Mouse (Mus musculus): ENCODE results near the gene Ntn5. TPM values are rescaled to one million over a fixed set of nuclear protein-coding genes. Genes with fewer than 3 reads are reported as not detected.

Ntn5 gene
- total RNA-seq, 2 experiments from 2014 or later: not detected

- DNase-seq: no peak
Observed at GRCm38 (mm10) chr7:45725713-45726112, 41.9 kb downstream of the Ntn5 start, which contains the start of gene Spaca4. Spaca4 (minus strand) TSS chr7:45725813.

- no peak for DNase-seq
Observed at GRCm38 (mm10) chr7:45726419-45726818, 42.6 kb downstream of the Ntn5 start.

GRCm38 (mm10) chr7:45727625-45728024 lies 43.8 kb downstream of the Ntn5 start:
- no peak for DNase-seq

DNA sequence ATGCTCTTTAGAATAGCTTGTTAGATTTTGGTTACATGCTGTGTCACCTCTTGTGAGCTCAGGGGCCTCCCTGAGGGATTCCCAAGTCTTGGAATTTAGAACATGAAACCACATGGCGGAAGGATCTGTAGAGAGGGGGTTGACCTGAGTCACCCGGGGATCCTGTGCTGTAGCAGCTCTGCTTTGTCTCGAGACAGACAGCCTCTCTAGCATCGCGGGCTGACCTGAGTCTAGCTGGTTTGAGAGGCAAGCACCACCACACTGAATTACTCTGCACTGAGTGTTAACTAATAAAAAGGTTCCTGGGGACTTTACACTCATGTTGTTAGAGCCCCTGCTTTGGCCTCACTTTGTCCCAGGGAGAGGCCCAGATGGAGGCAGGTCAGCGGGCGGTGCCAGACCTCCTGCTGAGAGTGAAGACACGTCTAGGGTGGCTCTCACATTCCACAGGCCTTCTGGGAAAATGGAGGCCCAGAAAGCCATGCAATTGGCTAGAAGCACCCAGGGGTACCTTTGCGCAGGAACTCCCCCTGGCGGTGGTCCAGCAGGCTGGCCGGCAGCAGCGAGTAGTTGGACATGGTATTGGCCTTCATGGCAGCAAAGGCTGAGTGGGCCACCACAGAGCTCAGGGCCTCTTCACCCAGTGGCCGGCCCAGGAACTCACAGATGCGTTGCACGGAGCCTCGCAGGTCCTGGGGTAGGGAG lies 47.1 kb downstream of the Ntn5 start:
- peak; percentile 11 to 15 for DNase-seq

DNA sequence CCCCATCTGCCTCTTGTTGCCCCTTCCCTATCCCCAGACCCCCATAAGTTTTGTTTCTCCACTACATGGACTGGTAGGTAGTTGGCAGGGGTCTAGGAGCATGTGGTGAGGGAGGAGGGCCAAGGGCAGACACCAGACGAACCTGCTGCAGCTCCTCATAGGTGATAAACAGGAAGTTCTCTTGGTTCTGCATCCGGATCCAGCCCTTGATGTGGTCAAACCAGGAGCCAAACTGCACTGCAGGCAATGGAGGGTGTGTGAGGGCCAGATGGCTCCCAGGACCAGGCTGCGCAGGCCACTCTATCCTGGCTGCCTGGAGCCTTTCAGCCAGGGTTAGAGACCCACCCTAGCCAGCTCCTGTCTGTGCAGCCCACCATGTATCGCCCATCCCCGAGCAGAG lies 49.7 kb downstream of the Ntn5 start:
- peak in 1 of 2 experiments; percentile 12 for DNase-seq

GRCm38 (mm10) chr7:45739162-45739763 lies 55.4 kb downstream of the Ntn5 start:
- DNase-seq: peak; percentile 81 to 93

DNA sequence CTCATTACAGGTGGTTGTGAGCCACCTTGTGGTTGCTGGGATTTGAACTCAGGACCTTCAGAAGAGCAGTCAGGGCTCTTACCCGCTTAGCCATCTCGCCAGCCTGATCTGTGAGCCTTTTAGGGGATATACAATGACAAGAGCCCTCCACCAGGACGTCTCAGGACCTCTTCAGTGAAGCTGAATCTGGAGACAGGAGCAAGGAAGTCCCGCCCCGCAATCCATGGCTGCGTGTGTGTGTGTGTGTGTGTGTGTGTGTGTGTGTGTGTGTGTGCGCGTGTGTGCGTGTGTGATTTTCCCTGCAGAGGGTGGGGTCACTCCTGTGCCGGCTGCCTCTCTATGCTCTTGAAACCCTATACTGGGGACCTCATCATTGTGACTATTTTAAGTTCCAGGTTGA lies 56.0 kb downstream of the Ntn5 start:
- DNase-seq: no peak

DNA sequence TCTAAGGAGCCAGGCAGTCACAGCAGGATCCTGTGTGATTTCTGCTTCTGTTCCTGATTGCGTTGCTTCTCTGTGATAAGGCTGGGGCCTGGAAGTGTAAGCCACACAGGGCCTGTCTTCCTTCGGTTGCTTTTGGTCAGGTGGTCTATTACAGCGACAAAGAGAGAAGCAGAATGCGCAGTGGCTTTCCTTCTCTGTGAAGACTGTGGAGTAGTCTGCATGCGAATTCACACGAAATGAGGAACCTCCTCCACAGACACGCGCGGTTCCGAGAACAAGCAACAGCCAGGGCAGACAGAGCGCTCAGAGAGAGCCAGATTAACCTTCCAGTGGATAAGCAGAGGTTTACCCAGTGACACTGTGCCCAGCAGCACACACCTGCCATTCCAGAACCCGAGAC lies 57.5 kb downstream of the Ntn5 start:
- no peak for DNase-seq

- DNase-seq: no peak
Observed at GRCm38 (mm10) chr7:45741777-45742176, 58.0 kb downstream of the Ntn5 start.

- DNase-seq: no peak
Observed at GRCm38 (mm10) chr7:45742338-45742737, 58.5 kb downstream of the Ntn5 start.

Other genes with a start within 250 kb of the Ntn5 start
- 100 to 1,000 TPM in 1 of 2 experiments, 10 to 100 TPM in 1; 99.2 to 105 TPM for gene Gys1, start 249.2 kb upstream of the Ntn5 start, total RNA-seq (2021)
- gene Ruvbl2, start 245.9 kb upstream of the Ntn5 start, total RNA-seq (2021): 10 to 100 TPM; 25.2 to 26.5 TPM
- 100 to 1,000 TPM; 287 to 382 TPM for gene Ftl1, start 224.1 kb upstream of the Ntn5 start, total RNA-seq (2021)
- 10 to 100 TPM; 23.4 to 24.1 TPM for gene Bax, start 217.1 kb upstream of the Ntn5 start, total RNA-seq (2021)
- gene Tulp2, start 202.1 kb upstream of the Ntn5 start, total RNA-seq (2021): not detected
- 10 to 100 TPM in 1 of 2 experiments, 1 to 10 TPM in 1; 8.7 to 12.3 TPM for gene Gm45808, start 197.2 kb upstream of the Ntn5 start, total RNA-seq (2021)
- 10 to 100 TPM in 1 of 2 experiments, 1 to 10 TPM in 1; 7.9 to 13.1 TPM for gene Dhdh, start 195.2 kb upstream of the Ntn5 start, total RNA-seq (2021)
- 100 to 1,000 TPM; 129 to 143 TPM for gene Nucb1, start 173.6 kb upstream of the Ntn5 start, total RNA-seq (2021)
- gene Ppp1r15a, start 157.8 kb upstream of the Ntn5 start, total RNA-seq (2021): 10 to 100 TPM; 31.6 to 33.7 TPM
- 1 to 10 TPM; 2.0 to 2.5 TPM for gene Plekha4, start 157.7 kb upstream of the Ntn5 start, total RNA-seq (2021)
- gene Hsd17b14, start 129.1 kb upstream of the Ntn5 start, total RNA-seq (2021): under 1 TPM in 1 of 2 experiments, not detected in 1; 0.41 TPM
- 100 to 1,000 TPM; 225 to 264 TPM for gene Bcat2, start 113.9 kb upstream of the Ntn5 start, total RNA-seq (2021)
- not detected for gene Fgf21, start 68.5 kb upstream of the Ntn5 start, total RNA-seq (2021)
- gene Fut1, start 66.7 kb upstream of the Ntn5 start, total RNA-seq (2021): not detected
- under 1 TPM; 0.17 to 0.26 TPM for gene Izumo1, start 62.2 kb upstream of the Ntn5 start, total RNA-seq (2021)
- gene Rasip1, start 56.5 kb upstream of the Ntn5 start, total RNA-seq (2021): 10 to 100 TPM; 21.6 to 26.8 TPM
- 1 to 10 TPM; 2.4 to 2.6 TPM for gene Mamstr, start 44.0 kb upstream of the Ntn5 start, total RNA-seq (2021)
- gene Fut2, start 17.6 kb upstream of the Ntn5 start, total RNA-seq (2021): under 1 TPM; 0.42 to 0.46 TPM
- under 1 TPM; 0.18 to 0.30 TPM for gene Sec1, start 10.4 kb downstream of the Ntn5 start, total RNA-seq (2021)
- gene Car11, start 15.8 kb downstream of the Ntn5 start, total RNA-seq (2021): 1 to 10 TPM; 3.4 to 5.9 TPM
- 10 to 100 TPM; 12.1 to 15.0 TPM for gene Dbp, start 21.1 kb downstream of the Ntn5 start, total RNA-seq (2021)
- gene Rpl18, start 31.4 kb downstream of the Ntn5 start, total RNA-seq (2021): 100 to 1,000 TPM; 574 to 615 TPM
- gene Sphk2, start 34.0 kb downstream of the Ntn5 start, total RNA-seq (2021): 10 to 100 TPM; 18.4 to 20.2 TPM
- under 1 TPM; 0.30 to 0.62 TPM for gene Fam83e, start 37.2 kb downstream of the Ntn5 start, total RNA-seq (2021)
- not detected for gene Spaca4, start 41.8 kb downstream of the Ntn5 start, total RNA-seq (2021)
- gene Lmtk3, start 99.7 kb downstream of the Ntn5 start, total RNA-seq (2021): not detected
- not detected for gene Sult2b1, start 100.6 kb downstream of the Ntn5 start, total RNA-seq (2021)
- gene Cyth2, start 130.6 kb downstream of the Ntn5 start, total RNA-seq (2021): 10 to 100 TPM; 65.8 to 68.9 TPM
- gene Kcnj14, start 140.8 kb downstream of the Ntn5 start, total RNA-seq (2021): 1 to 10 TPM; 1.2 to 1.8 TPM
- 10 to 100 TPM; 15.0 to 15.2 TPM for gene Grwd1, start 146.9 kb downstream of the Ntn5 start, total RNA-seq (2021)
- 100 to 1,000 TPM; 105 to 125 TPM for gene Kdelr1, start 188.8 kb downstream of the Ntn5 start, total RNA-seq (2021)
- gene Grin2d, start 194.4 kb downstream of the Ntn5 start, total RNA-seq (2021): 1 to 10 TPM; 1.4 to 1.5 TPM
- gene Syngr4, start 212.7 kb downstream of the Ntn5 start, total RNA-seq (2021): not detected
- gene Tmem143, start 212.9 kb downstream of the Ntn5 start, total RNA-seq (2021): 100 to 1,000 TPM; 124 to 125 TPM
- gene Emp3, start 237.4 kb downstream of the Ntn5 start, total RNA-seq (2021): 10 to 100 TPM; 19.1 to 25.0 TPM
- gene Ccdc114, start 240.1 kb downstream of the Ntn5 start, total RNA-seq (2021): 1 to 10 TPM in 1 of 2 experiments, under 1 TPM in 1; 0.89 to 1.3 TPM